Mouse (Mus musculus) CH12.LX (cell line): ENCODE results near the gene Hdac9. TPM values are rescaled to one million over a fixed set of nuclear protein-coding genes. Genes with fewer than 3 reads are reported as not detected.

Experiments
- DNase-seq: peaks from one replicate; pipeline ENCODE4 v3.0.0-alpha.2; 2013; ENCODE audit errors: extremely low read depth
- H3K27ac ChIP-seq: 2 replicates; pipeline ENCODE4 v1.5.1; 2012; ENCODE audit warnings: low read depth, mild to moderate bottlenecking, control low read depth, moderate library complexity; ENCODE audit not compliant: insufficient read depth
- H3K27me3 ChIP-seq: replicated peaks from 2 replicates; pipeline ENCODE3; 2012; ENCODE audit warnings: inconsistent platforms
- H3K36me3 ChIP-seq, 2 experiments: replicated peaks in 1 of 2; 2 replicates each; pipeline versions ENCODE3 to v1.6.1; 2012; ENCODE audit warnings: inconsistent platforms in 1 of 2, low read length in 1 of 2, mild to moderate bottlenecking in 1 of 2, mixed read lengths in 1 of 2, moderate library complexity in 1 of 2; ENCODE audit not compliant: control insufficient read depth in 1 of 2, insufficient read depth in 1 of 2
- H3K4me1 ChIP-seq, 2 experiments: 2 replicates each; pipeline ENCODE4 v1.6.1; 2012; ENCODE audit warnings: inconsistent platforms in 1 of 2, moderate library complexity in 1 of 2; ENCODE audit not compliant: insufficient read depth in 2 of 2, control insufficient read depth in 1 of 2
- H3K4me2 ChIP-seq: 2 replicates; pipeline ENCODE4 v1.6.1; 2012; ENCODE audit warnings: low read depth, mild to moderate bottlenecking, control low read depth; ENCODE audit not compliant: poor library complexity, insufficient read depth, severe bottlenecking
- H3K4me3 ChIP-seq, 3 experiments: fragments of 150-350 bp in 1 of 3; sonication (generic) in 1 of 3; replicated peaks in 1 of 3; 2 replicates each; pipeline versions ENCODE3 to v1.5.1; 2011 to 2012; ENCODE audit warnings: low read depth in 2 of 3, low read length in 2 of 3, mild to moderate bottlenecking in 2 of 3, moderate library complexity in 2 of 3, control low read depth in 1 of 3, improper control_type of control experiment in 1 of 3, inconsistent platforms in 1 of 3, mixed read lengths in 1 of 3; ENCODE audit not compliant: poor library complexity in 1 of 3
- H3K79me2 ChIP-seq: replicated peaks from 2 replicates; pipeline ENCODE4 v1.6.1; 2012; ENCODE audit warnings: mild to moderate bottlenecking, moderate library complexity; ENCODE audit not compliant: control insufficient read depth, poor library complexity, insufficient read depth, severe bottlenecking; ENCODE audit errors: extremely low read depth
- H3K9ac ChIP-seq: 2 replicates; pipeline ENCODE4 v1.6.1; 2012; ENCODE audit warnings: low read depth, mild to moderate bottlenecking, control low read depth, moderate library complexity; ENCODE audit not compliant: insufficient read depth
- H3K9me3 ChIP-seq: replicated peaks from 2 replicates; pipeline ENCODE3; 2012; ENCODE audit warnings: low read length, inconsistent platforms, mixed read lengths
- BHLHE40 ChIP-seq: IDR thresholded peaks from 2 replicates; pipeline ENCODE4 v1.6.1; 2011; ENCODE audit warnings: mild to moderate bottlenecking, low read depth, low read length, improper control_type of control experiment
- ELF1 ChIP-seq: IDR thresholded peaks from 2 replicates; pipeline ENCODE4 v1.6.1; 2014; ENCODE audit warnings: low read depth, mild to moderate bottlenecking, inconsistent platforms, low read length, improper control_type of control experiment
- EP300 ChIP-seq: IDR thresholded peaks from 2 replicates; pipeline ENCODE4 v1.6.1; 2011; ENCODE audit warnings: low read length, improper control_type of control experiment
- GABPA ChIP-seq: IDR thresholded peaks from 2 replicates; pipeline ENCODE4 v1.6.1; 2012; ENCODE audit warnings: low read depth, low read length, improper control_type of control experiment, inconsistent platforms; ENCODE audit not compliant: insufficient replicate concordance
- HCFC1 ChIP-seq: IDR thresholded peaks from 2 replicates; pipeline ENCODE4 v1.6.1; 2012; ENCODE audit warnings: low read depth, mild to moderate bottlenecking, inconsistent platforms, low read length, improper control_type of control experiment
- JUND ChIP-seq: conservative IDR thresholded peaks from 2 replicates; pipeline ENCODE4 v1.6.1; 2011; ENCODE audit warnings: low read depth, low read length, improper control_type of control experiment
- KAT2A ChIP-seq: IDR thresholded peaks from 2 replicates; pipeline ENCODE4 v1.6.1; 2012; ENCODE audit warnings: low read length, improper control_type of control experiment, inconsistent platforms; ENCODE audit not compliant: insufficient replicate concordance
- MEF2A ChIP-seq: IDR thresholded peaks from 2 replicates; pipeline ENCODE4 v1.6.1; 2014; ENCODE audit warnings: low read depth, mild to moderate bottlenecking, inconsistent platforms, low read length, improper control_type of control experiment, borderline replicate concordance
- MYC ChIP-seq: IDR thresholded peaks from 2 replicates; pipeline ENCODE4 v1.6.1; 2011; ENCODE audit warnings: low read depth, mild to moderate bottlenecking, improper control_type of control experiment, low read length
- NELFE ChIP-seq: IDR thresholded peaks from 2 replicates; pipeline ENCODE4 v1.6.1; 2011; ENCODE audit warnings: low read depth, low read length, improper control_type of control experiment
- RAD21 ChIP-seq: IDR thresholded peaks from 2 replicates; pipeline ENCODE4 v1.6.1; 2011; ENCODE audit warnings: low read depth, mild to moderate bottlenecking, low read length, improper control_type of control experiment, moderate library complexity
- SIN3A ChIP-seq: IDR thresholded peaks from 2 replicates; pipeline ENCODE4 v1.6.1; 2012; ENCODE audit warnings: low read length, improper control_type of control experiment, inconsistent platforms
- TCF12 ChIP-seq: IDR thresholded peaks from 2 replicates; pipeline ENCODE4 v1.6.1; 2014; ENCODE audit warnings: low read depth, mild to moderate bottlenecking, inconsistent platforms, low read length, improper control_type of control experiment
- USF1 ChIP-seq: IDR thresholded peaks from 2 replicates; pipeline ENCODE4 v1.6.1; 2014; ENCODE audit warnings: low read depth, mild to moderate bottlenecking, inconsistent platforms, low read length, improper control_type of control experiment
- USF2 ChIP-seq: conservative IDR thresholded peaks from 2 replicates; pipeline ENCODE4 v1.6.1; 2011; ENCODE audit warnings: low read depth, low read length, improper control_type of control experiment
- ZKSCAN1 ChIP-seq: IDR thresholded peaks from 2 replicates; pipeline ENCODE4 v1.6.1; 2012; ENCODE audit warnings: low read depth, inconsistent platforms, low read length, improper control_type of control experiment, borderline replicate concordance
- dilution Hi-C: fragments of 300-500 bp; cut with MboI; formaldehyde crosslinking; loops from 2 replicates; pipeline ENCODE4 v1.14.3; 2020; ENCODE audit warnings: low sequenced_read_pairs; ENCODE audit not compliant: extremely low pct_unique_long_range_greater_than_20kb, extremely low pct_ligation_motif_present
- in situ Hi-C: fragments of 300-500 bp; cut with MboI; formaldehyde crosslinking; loops from 3 replicates; pipeline ENCODE4 v1.14.3; 2019; ENCODE audit warnings: low sequenced_read_pairs, low pct_ligation_motif_present, low pct_unique_long_range_greater_than_20kb, mixed read lengths
- polyA plus RNA-seq: library from polyadenylated mRNA; unstranded; fragments of >175 nt; gene quantifications from 2 replicates; pipeline ENCODE4 v1.2.1, GENCODE M21; 2012; ENCODE audit warnings: low read depth; ENCODE audit not compliant: insufficient read length
- total RNA-seq, 2 experiments: library from RNA; depleted of rRNA; stranded (reverse); fragments of 300-350 nt in 1 of 2; fragments of >200 nt in 1 of 2; gene quantifications; 2 replicates each; pipeline ENCODE4 v1.2.3; 2012 to 2014

Hdac9 gene
- total and polyA plus RNA-seq, 3 experiments = 0.04 to 0.38 (median 0.17) TPM

GRCm38 (mm10) chr12:34221014-34221413, 695.9 kb downstream of the Hdac9 start:
- Histone ChIP-seq H3K79me2 (no peaks in the 10 kb centered on the region), H3K9ac (no peak overlapping the region), H3K27ac (no peak overlapping the region), H3K4me2 (no peak overlapping the region), H3K27me3 (no peaks in the 10 kb centered on the region), H3K9me3 (no peaks in the 10 kb centered on the region), H3K36me3 (no peaks in the 10 kb centered on the region), H3K4me3 (no peak overlapping the region), H3K4me1 (peaks cover 2 to 4% of the 10 kb centered on the region in 2 experiments; a peak in 1 of 4 replicates)
- in situ Hi-C loops (no loop called here), dilution Hi-C loops (no loop called here)
- no peak for DNase-seq
- TF ChIP-seq MYC (no peak), RAD21 (no peak), ZKSCAN1 (no peak), TCF12 (no peak), KAT2A (no peak), MEF2A (no peak), HCFC1 (no peak)

GRCm38 (mm10) chr12:34220051-34220926, 696.6 kb downstream of the Hdac9 start:
- Histone ChIP-seq H3K4me3 (no peak overlapping the region), H3K4me2 (no peak overlapping the region), H3K27ac (no peak overlapping the region), H3K9me3 (no peaks in the 10 kb centered on the region), H3K4me1 (peaks cover 2 to 4% of the 10 kb centered on the region in 2 experiments; a peak in 1 of 4 replicates), H3K9ac (no peak overlapping the region), H3K27me3 (no peaks in the 10 kb centered on the region), H3K79me2 (no peaks in the 10 kb centered on the region), H3K36me3 (no peaks in the 10 kb centered on the region)
- dilution Hi-C loops (no loop called here), in situ Hi-C loops (no loop called here)
- DNase-seq = no peak
- TF ChIP-seq USF1 = no peak
- TF ChIP-seq NELFE = no peak
- TF ChIP-seq TCF12 = no peak
- no peak for TF ChIP-seq GABPA
- TF ChIP-seq HCFC1 = no peak
- no peak for TF ChIP-seq EP300
- no peak for TF ChIP-seq BHLHE40
- no peak for TF ChIP-seq SIN3A
- TF ChIP-seq JUND = no peak
- no peak for TF ChIP-seq USF2
- TF ChIP-seq ELF1 = no peak
